Mouse (Mus musculus) midbrain, postnatal 0 days (tissue): ENCODE measurements around the gene Sned1. TPM values are rescaled to one million over a fixed set of nuclear protein-coding genes. Genes with fewer than 3 reads are reported as not detected.
A peak's percentile ranks its signal among the peaks of the same experiment; 100 is the strongest.

ENCODE experiments used
- ATAC-seq: fragments of 200-750 bp; cut with Nextera tagmentation; 2 replicates; pipeline ENCODE4 v1.8.0; 2017; ENCODE audit warnings: moderate number of reproducible peaks, mild to moderate bottlenecking, moderate TSS enrichment, moderate library complexity; ENCODE audit not compliant: low FRiP score
- DNase-seq: peaks from one replicate; pipeline ENCODE4 v3.0.0-alpha.2; 2015; ENCODE audit warnings: low spot score
- H3K27ac ChIP-seq: fragments of 300-500 bp; sonication (generic); 2 replicates; pipeline ENCODE4 v1.5.1; 2014; ENCODE audit warnings: low read depth, mild to moderate bottlenecking, low read length, mixed read lengths
- H3K27me3 ChIP-seq: fragments of 300-500 bp; sonication (generic); 2 replicates; pipeline ENCODE4 v1.6.1; 2014; ENCODE audit warnings: low read length, control low read depth, mixed read lengths; ENCODE audit not compliant: insufficient read depth
- H3K36me3 ChIP-seq: fragments of 300-500 bp; sonication (generic); 2 replicates; pipeline ENCODE4 v1.6.1; 2014; ENCODE audit warnings: low read length, control low read depth, mixed read lengths; ENCODE audit not compliant: insufficient read depth
- H3K4me1 ChIP-seq: fragments of 300-500 bp; sonication (generic); 2 replicates; pipeline ENCODE4 v1.6.1; 2014; ENCODE audit warnings: mild to moderate bottlenecking, control low read depth, antibody characterized with exemption, low read length, mixed read lengths; ENCODE audit not compliant: insufficient read depth
- H3K4me2 ChIP-seq: fragments of 300-500 bp; sonication (generic); 2 replicates; pipeline ENCODE4 v1.6.1; 2014; ENCODE audit warnings: low read depth, mild to moderate bottlenecking, low read length, mixed read lengths; ENCODE audit not compliant: poor library complexity, severe bottlenecking
- H3K4me3 ChIP-seq: fragments of 300-500 bp; sonication (generic); 2 replicates; pipeline ENCODE4 v1.5.1; 2014; ENCODE audit warnings: low read depth, mild to moderate bottlenecking, low read length, moderate library complexity
- H3K9ac ChIP-seq: fragments of 300-500 bp; sonication (generic); replicated peaks from 2 replicates; pipeline ENCODE4 v1.6.1; 2014; ENCODE audit warnings: mild to moderate bottlenecking, low read length, moderate library complexity, mixed read lengths; ENCODE audit not compliant: poor library complexity, severe bottlenecking
- H3K9me3 ChIP-seq: fragments of 300-500 bp; sonication (generic); 2 replicates; pipeline ENCODE4 v1.6.1; 2016; ENCODE audit warnings: low read length, control low read depth
- CTCF ChIP-seq: IDR thresholded peaks from 2 replicates; pipeline ENCODE4 v1.5.1; 2016; ENCODE audit warnings: antibody characterized with exemption, mild to moderate bottlenecking
- WGBS: fragments of 180-500 bp; shearing (Covaris S2); extraction: QIAGEN DNeasy Blood & Tissue Kit; methylation state at CpG from one replicate; pipeline ENCODE4 v1.1.7; 2014; 5-methylcytosine and 5-hydroxymethylcytosine counted together
- polyA plus RNA-seq: library from polyadenylated mRNA; unstranded; fragments of >200 nt; fragmentation: Nextera tagmentation; extraction: Ambion mirVana; gene quantifications from 2 replicates; pipeline ENCODE4 v1.2.1, GENCODE M21; 2015
- total RNA-seq: library from RNA; depleted of rRNA; stranded (reverse); fragments of >200 nt; gene quantifications from 2 replicates; pipeline ENCODE4 v1.2.3, GENCODE M21; 2014

Gene Sned1
- total and polyA plus RNA-seq, 2 experiments from 2014 or later, result 5.1 to 24.4 TPM

GRCm38 (mm10) chr1:93214612-93215011 is 21.0 kb upstream of the Sned1 start:
- Histone ChIP-seq H3K36me3 (no peaks in the 10 kb centered on the region), H3K4me3 (no peak overlapping the region), H3K9me3 (no peaks in the 10 kb centered on the region), H3K4me2 (no peak overlapping the region), H3K27ac (no peak overlapping the region), H3K4me1 (no peaks in the 10 kb centered on the region; the same call in 1 of the 2 replicates), H3K27me3 (no peaks in the 10 kb centered on the region), H3K9ac (no peak overlapping the region)
- DNase-seq (no peak), ATAC-seq (no peak)
- 31% methylated on average over 5 of the region's 5 CpGs for WGBS
- TF ChIP-seq CTCF, result no peak

- no peak for TF ChIP-seq CTCF
- Histone ChIP-seq H3K4me2 (no peak overlapping the region), H3K9ac (no peak overlapping the region), H3K4me1 (no peaks in the 10 kb centered on the region; the same call in 1 of the 2 replicates), H3K4me3 (no peak overlapping the region), H3K9me3 (no peaks in the 10 kb centered on the region), H3K27me3 (no peaks in the 10 kb centered on the region), H3K27ac (no peak overlapping the region), H3K36me3 (no peaks in the 10 kb centered on the region)
- 59% methylated on average over 9 of the region's 9 CpGs for WGBS
- ATAC-seq (no peak), DNase-seq (no peak)
Observed at GRCm38 (mm10) chr1:93216839-93217497, 18.7 kb upstream of the Sned1 start.

- Histone ChIP-seq H3K27ac (no peak overlapping the region), H3K4me2 (no peak overlapping the region), H3K36me3 (no peaks in the 10 kb centered on the region), H3K4me3 (no peak overlapping the region), H3K4me1 (no peaks in the 10 kb centered on the region; the same call in 1 of the 2 replicates), H3K9ac (no peak overlapping the region), H3K27me3 (no peaks in the 10 kb centered on the region), H3K9me3 (no peaks in the 10 kb centered on the region)
- DNase-seq (no peak), ATAC-seq (no peak)
- 55% methylated on average over 7 of the region's 7 CpGs for WGBS
- TF ChIP-seq CTCF, result no peak
Observed at GRCm38 (mm10) chr1:93217530-93217929, 18.1 kb upstream of the Sned1 start.

GRCm38 (mm10) chr1:93220776-93221175 is 14.9 kb upstream of the Sned1 start:
- 58% methylated on average over 7 of the region's 7 CpGs for WGBS
- Histone ChIP-seq H3K4me3 (no peak overlapping the region), H3K9ac (no peak overlapping the region), H3K36me3 (no peaks in the 10 kb centered on the region), H3K4me2 (no peak overlapping the region), H3K9me3 (no peaks in the 10 kb centered on the region), H3K4me1 (no peaks in the 10 kb centered on the region), H3K27me3 (no peaks in the 10 kb centered on the region), H3K27ac (no peak overlapping the region)
- no peak for TF ChIP-seq CTCF
- no peak for ATAC-seq
- peak; percentile 67 for DNase-seq

- H3K9me3 ChIP-seq, result no peaks in the 10 kb centered on the region
- no peaks in the 10 kb centered on the region for H3K27me3 ChIP-seq
- no peak overlapping the region for H3K9ac ChIP-seq
- H3K4me1 ChIP-seq, result no peaks in the 10 kb centered on the region
- TF ChIP-seq CTCF, result peak; percentile 58
- no peak overlapping the region for H3K27ac ChIP-seq
- DNase-seq, result no peak
- WGBS, result 10% methylated on average over 18 of the region's 18 CpGs
- no peak for ATAC-seq
- no peak overlapping the region for H3K4me3 ChIP-seq
- no peaks in the 10 kb centered on the region for H3K36me3 ChIP-seq
- H3K4me2 ChIP-seq, result no peak overlapping the region
Observed at GRCm38 (mm10) chr1:93223972-93224371, 11.7 kb upstream of the Sned1 start.

- DNase-seq (no peak), ATAC-seq (no peak)
- Histone ChIP-seq H3K27ac (no peak overlapping the region), H3K9ac (no peak overlapping the region), H3K4me2 (no peak overlapping the region), H3K4me3 (no peak overlapping the region), H3K4me1 (0 out of 2 replicates have a peak, but pooled peaks cover 3% of the 10 kb centered on the region), H3K36me3 (no peaks in the 10 kb centered on the region), H3K27me3 (no peaks in the 10 kb centered on the region), H3K9me3 (no peaks in the 10 kb centered on the region)
- TF ChIP-seq CTCF, result no peak
- 57% methylated on average over 4 of the region's 4 CpGs for WGBS
Observed at GRCm38 (mm10) chr1:93225226-93225625, 10.4 kb upstream of the Sned1 start.
